Mouse (Mus musculus): ENCODE measurements at regions not wholly inside any gene's neighbourhood (a gene's known extent, or its start where the extent isn't known, plus 50 kb on each side); places are given as distances from the start of the nearest gene placed in this dataset.
A peak's percentile ranks its signal among the peaks of the same experiment; 100 is the strongest.

- H3K27ac ChIP-seq (replicated peaks; ENCODE audit: low read depth, low read length), result no peak overlapping the region
- H3K4me1 ChIP-seq (ENCODE audit: control insufficient read depth, insufficient read depth, low read length), result no peaks in the 10 kb centered on the region
- WGBS, result 58% methylated on average over 4 of the region's 4 CpGs
- H3K4me2 ChIP-seq (ENCODE audit: low read depth, low read length), result no peak overlapping the region
- H3K9ac ChIP-seq (replicated peaks; ENCODE audit: low read length), result no peak overlapping the region
- H3K4me3 ChIP-seq (ENCODE audit: low read depth, low read length), result no peak overlapping the region
- no peaks in the 10 kb centered on the region for H3K27me3 ChIP-seq (ENCODE audit: control insufficient read depth, insufficient read depth, low read length)
- DNase-seq (ENCODE audit: low spot score) (peak; percentile 3), ATAC-seq (replicated peaks; ENCODE audit: insufficient number of reproducible peaks, low FRiP score, low TSS enrichment, low read depth) (no peak)
- H3K9me3 ChIP-seq (replicated peaks; ENCODE audit: control insufficient read depth, low read length), result no peaks in the 10 kb centered on the region
- no peaks in the 10 kb centered on the region for H3K36me3 ChIP-seq (replicated peaks; ENCODE audit: control insufficient read depth, insufficient read depth, low read depth, low read length)
Measured at GRCm38 (mm10) chr16:56396586-56396985, 81.1 kb upstream of the Abi3bp start.

DNA sequence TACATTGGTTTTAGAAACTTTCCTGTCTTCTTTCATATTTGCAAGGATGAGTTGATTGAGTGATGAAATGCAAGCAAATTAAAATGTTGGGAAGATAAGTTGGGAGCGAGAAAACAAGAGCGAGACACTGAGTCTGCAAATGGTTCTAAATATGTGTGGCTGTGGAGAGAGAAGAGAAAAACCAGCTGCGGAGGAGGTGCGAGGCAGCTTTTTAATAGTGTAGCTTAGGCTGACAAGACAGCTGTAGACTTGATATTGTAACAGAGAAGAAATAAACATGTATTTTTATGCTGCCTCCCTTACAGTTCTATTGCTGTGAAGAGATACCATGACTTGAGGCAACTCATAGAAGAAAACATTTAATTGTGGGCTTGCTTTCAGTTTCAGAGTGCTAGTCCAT is 78.1 kb upstream of the Abi3bp start:
- no peak for ATAC-seq (replicated peaks; ENCODE audit: insufficient number of reproducible peaks, low FRiP score, low TSS enrichment, low read depth)
- 95% methylated on average over 4 of the region's 4 CpGs for WGBS
- no peak for DNase-seq (ENCODE audit: low spot score)

DNA sequence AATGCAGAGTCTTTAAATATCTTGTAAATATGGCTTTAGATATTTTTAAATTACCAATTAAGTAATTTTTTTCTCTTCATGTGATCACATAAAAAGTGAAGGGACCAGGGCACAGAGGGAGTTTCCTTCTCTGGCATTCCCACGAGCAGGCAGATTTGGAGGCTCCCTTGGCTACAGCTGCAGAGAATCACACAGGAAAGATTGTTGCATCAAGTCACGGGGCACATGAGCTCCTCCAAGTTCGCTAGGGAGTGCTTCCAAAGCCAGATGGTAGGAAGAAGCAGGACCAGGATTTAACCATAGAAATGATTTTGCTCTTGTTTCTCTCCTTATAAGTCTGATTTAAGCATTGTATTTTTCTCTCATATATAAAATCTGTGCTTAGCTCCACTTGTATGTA is 53.9 kb upstream of the Abi3bp start:
- Histone ChIP-seq H3K4me2 (ENCODE audit: low read depth, low read length) (no peak overlapping the region), H3K9me3 (replicated peaks; ENCODE audit: control insufficient read depth, low read length) (no peaks in the 10 kb centered on the region), H3K4me3 (ENCODE audit: low read depth, low read length) (no peak overlapping the region), H3K27me3 (ENCODE audit: control insufficient read depth, insufficient read depth, low read length) (no peaks in the 10 kb centered on the region), H3K36me3 (replicated peaks; ENCODE audit: control insufficient read depth, insufficient read depth, low read depth, low read length) (no peaks in the 10 kb centered on the region), H3K9ac (replicated peaks; ENCODE audit: low read length) (no peak overlapping the region), H3K4me1 (ENCODE audit: control insufficient read depth, insufficient read depth, low read length) (no peaks in the 10 kb centered on the region), H3K27ac (replicated peaks; ENCODE audit: low read depth, low read length) (no peak overlapping the region)
- WGBS, result 63% methylated on average over 3 of the region's 3 CpGs
- ATAC-seq (replicated peaks; ENCODE audit: insufficient number of reproducible peaks, low FRiP score, low TSS enrichment, low read depth) (no peak), DNase-seq (ENCODE audit: low spot score) (no peak)

More for the DNA sequence above, 78.1 kb upstream of the Abi3bp start:
- no peak overlapping the region for H3K9ac ChIP-seq (replicated peaks; ENCODE audit: low read length)
- no peak overlapping the region for H3K4me3 ChIP-seq (ENCODE audit: low read depth, low read length)
- H3K9me3 ChIP-seq (replicated peaks; ENCODE audit: control insufficient read depth, low read length), result no peaks in the 10 kb centered on the region
- no peaks in the 10 kb centered on the region for H3K27me3 ChIP-seq (ENCODE audit: control insufficient read depth, insufficient read depth, low read length)
- H3K4me1 ChIP-seq (ENCODE audit: control insufficient read depth, insufficient read depth, low read length), result no peaks in the 10 kb centered on the region
- no peak overlapping the region for H3K27ac ChIP-seq (replicated peaks; ENCODE audit: low read depth, low read length)
- H3K4me2 ChIP-seq (ENCODE audit: low read depth, low read length), result no peak overlapping the region
- H3K36me3 ChIP-seq (replicated peaks; ENCODE audit: control insufficient read depth, insufficient read depth, low read depth, low read length), result no peaks in the 10 kb centered on the region
